Mouse (Mus musculus): ENCODE data around the gene Hoxb2. TPM values are rescaled to one million over a fixed set of nuclear protein-coding genes. Genes with fewer than 3 reads are reported as not detected.

The Hoxb2 gene
- polyA plus RNA-seq, 1 experiment = 22.8 TPM

GRCm38 (mm10) chr11:96341701-96342575 lies 8.4 kb upstream of the Hoxb2 start:
- 6% methylated on average over 40 of the region's 40 CpGs for WGBS
- Histone ChIP-seq H3K27ac (ENCODE audit: insufficient read depth, low read depth, low read length) (peak overlapping the region; percentile 98), H3K36me3 (ENCODE audit: control insufficient read depth, insufficient read depth, low read length) (no peaks in the 10 kb centered on the region), H3K27me3 (replicated peaks; ENCODE audit: control insufficient read depth, insufficient read depth, low read length) (no peaks in the 10 kb centered on the region), H3K4me3 (ENCODE audit: insufficient read depth, low read depth, low read length) (peak overlapping the region; percentile 61), H3K4me1 (ENCODE audit: control insufficient read depth, insufficient read depth, low read length) (peaks cover 30% of the 10 kb centered on the region)
- peak; percentile 83 for DNase-seq
- TF ChIP-seq POLR2A (IDR thresholded peaks at IDR 0.05; ENCODE audit: low read depth, low read length) = no peak
- TF ChIP-seq CTCF (conservative IDR thresholded peaks at IDR 0.05; ENCODE audit: insufficient read depth, insufficient read length, low read depth, low read length) = no peak

GRCm38 (mm10) chr11:96342576-96342930 lies 7.8 kb upstream of the Hoxb2 start:
- no peak overlapping the region for H3K4me3 ChIP-seq (ENCODE audit: insufficient read depth, low read depth, low read length)
- WGBS = 23% methylated on average over 4 of the region's 4 CpGs
- TF ChIP-seq CTCF (conservative IDR thresholded peaks at IDR 0.05; ENCODE audit: insufficient read depth, insufficient read length, low read depth, low read length) (no peak), POLR2A (IDR thresholded peaks at IDR 0.05; ENCODE audit: low read depth, low read length) (no peak)
- peak overlapping the region; percentile 98 for H3K27ac ChIP-seq (ENCODE audit: insufficient read depth, low read depth, low read length)
- H3K4me1 ChIP-seq (ENCODE audit: control insufficient read depth, insufficient read depth, low read length) = peaks cover 26% of the 10 kb centered on the region
- H3K27me3 ChIP-seq (replicated peaks; ENCODE audit: control insufficient read depth, insufficient read depth, low read length) = no peaks in the 10 kb centered on the region
- DNase-seq = peak; percentile 48
- H3K36me3 ChIP-seq (ENCODE audit: control insufficient read depth, insufficient read depth, low read length) = no peaks in the 10 kb centered on the region

- peak; percentile 38 for DNase-seq
- 53% methylated on average over 2 of the region's 2 CpGs for WGBS
- Histone ChIP-seq H3K27ac (ENCODE audit: insufficient read depth, low read depth, low read length) (peak overlapping the region; percentile 68), H3K4me3 (ENCODE audit: insufficient read depth, low read depth, low read length) (no peak overlapping the region), H3K36me3 (ENCODE audit: control insufficient read depth, insufficient read depth, low read length) (no peaks in the 10 kb centered on the region), H3K27me3 (replicated peaks; ENCODE audit: control insufficient read depth, insufficient read depth, low read length) (no peaks in the 10 kb centered on the region), H3K4me1 (ENCODE audit: control insufficient read depth, insufficient read depth, low read length) (peaks cover 28% of the 10 kb centered on the region)
- TF ChIP-seq CTCF (conservative IDR thresholded peaks at IDR 0.05; ENCODE audit: insufficient read depth, insufficient read length, low read depth, low read length) = no peak
- TF ChIP-seq POLR2A (IDR thresholded peaks at IDR 0.05; ENCODE audit: low read depth, low read length) = no peak
Observed at GRCm38 (mm10) chr11:96343206-96343745, 7.0 kb upstream of the Hoxb2 start.

GRCm38 (mm10) chr11:96344061-96344877 lies 6.1 kb upstream of the Hoxb2 start:
- H3K27ac ChIP-seq (ENCODE audit: insufficient read depth, low read depth, low read length) = peak overlapping the region; percentile 62
- H3K4me3 ChIP-seq (ENCODE audit: insufficient read depth, low read depth, low read length) = 0 out of 2 replicates have a peak overlapping the region, but pooled peaks have one; percentile 1
- DNase-seq = peak; percentile 61
- peaks cover 24% of the 10 kb centered on the region for H3K4me1 ChIP-seq (ENCODE audit: control insufficient read depth, insufficient read depth, low read length)
- TF ChIP-seq POLR2A (IDR thresholded peaks at IDR 0.05; ENCODE audit: low read depth, low read length) (no peak), CTCF (conservative IDR thresholded peaks at IDR 0.05; ENCODE audit: insufficient read depth, insufficient read length, low read depth, low read length) (no peak)
- no peaks in the 10 kb centered on the region for H3K36me3 ChIP-seq (ENCODE audit: control insufficient read depth, insufficient read depth, low read length)
- WGBS = 36% methylated on average over 40 of the region's 40 CpGs
- H3K27me3 ChIP-seq (replicated peaks; ENCODE audit: control insufficient read depth, insufficient read depth, low read length) = no peaks in the 10 kb centered on the region

- H3K36me3 ChIP-seq (ENCODE audit: control insufficient read depth, insufficient read depth, low read length) = no peaks in the 10 kb centered on the region
- no peak for DNase-seq
- H3K4me1 ChIP-seq (ENCODE audit: control insufficient read depth, insufficient read depth, low read length) = peaks cover 20% of the 10 kb centered on the region
- WGBS = 25% methylated on average over 6 of the region's 6 CpGs
- peak overlapping the region; percentile 62; the same call in 1 of the 2 replicates for H3K27ac ChIP-seq (ENCODE audit: insufficient read depth, low read depth, low read length)
- H3K27me3 ChIP-seq (replicated peaks; ENCODE audit: control insufficient read depth, insufficient read depth, low read length) = no peaks in the 10 kb centered on the region
- H3K4me3 ChIP-seq (ENCODE audit: insufficient read depth, low read depth, low read length) = no peak overlapping the region
- TF ChIP-seq CTCF (conservative IDR thresholded peaks at IDR 0.05; ENCODE audit: insufficient read depth, insufficient read length, low read depth, low read length) = no peak
- no peak for TF ChIP-seq POLR2A (IDR thresholded peaks at IDR 0.05; ENCODE audit: low read depth, low read length)
Observed at GRCm38 (mm10) chr11:96344878-96345159, 5.5 kb upstream of the Hoxb2 start.

GRCm38 (mm10) chr11:96345220-96345892 lies 5.0 kb upstream of the Hoxb2 start:
- 36% methylated on average over 56 of the region's 56 CpGs for WGBS
- Histone ChIP-seq H3K4me1 (ENCODE audit: control insufficient read depth, insufficient read depth, low read length) (peaks cover 19% of the 10 kb centered on the region), H3K4me3 (ENCODE audit: insufficient read depth, low read depth, low read length) (peak overlapping the region; percentile 45), H3K27me3 (replicated peaks; ENCODE audit: control insufficient read depth, insufficient read depth, low read length) (no peaks in the 10 kb centered on the region), H3K27ac (ENCODE audit: insufficient read depth, low read depth, low read length) (peak overlapping the region; percentile 89), H3K36me3 (ENCODE audit: control insufficient read depth, insufficient read depth, low read length) (no peaks in the 10 kb centered on the region)
- peak; percentile 56 for DNase-seq
- TF ChIP-seq CTCF (conservative IDR thresholded peaks at IDR 0.05; ENCODE audit: insufficient read depth, insufficient read length, low read depth, low read length) (no peak), POLR2A (IDR thresholded peaks at IDR 0.05; ENCODE audit: low read depth, low read length) (no peak)

Data from kidney, adult 2 months (tissue).